Mouse (Mus musculus) forebrain, embryonic 16.5 days (tissue): ENCODE data around the gene Olfr820. TPM values are rescaled to one million over a fixed set of nuclear protein-coding genes. Genes with fewer than 3 reads are reported as not detected.
"Not testable (repeated sequence)": the region's sequence is repeated elsewhere in the genome, so short reads cannot be mapped to it uniquely, and the experiment has no call there.

Experiments
- ATAC-seq: fragments of 200-750 bp; cut with Nextera tagmentation; 2 replicates; pipeline ENCODE4 v1.8.0; 2017; ENCODE audit warnings: mild to moderate bottlenecking, moderate library complexity
- H3K27ac ChIP-seq: fragments of 300-500 bp; sonication (generic); 2 replicates; pipeline ENCODE4 v1.5.1; 2014; ENCODE audit warnings: low read length, control low read depth
- H3K27me3 ChIP-seq: fragments of 300-500 bp; sonication (generic); replicated peaks from 2 replicates; pipeline ENCODE4 v1.6.1; 2014; ENCODE audit warnings: low read length; ENCODE audit not compliant: control insufficient read depth, insufficient read depth
- H3K36me3 ChIP-seq: fragments of 300-500 bp; sonication (generic); 2 replicates; pipeline ENCODE4 v1.6.1; 2014; ENCODE audit not compliant: control insufficient read depth, insufficient read depth
- H3K4me1 ChIP-seq: fragments of 300-500 bp; sonication (generic); replicated peaks from 2 replicates; pipeline ENCODE4 v1.6.1; 2014; ENCODE audit warnings: low read length; ENCODE audit not compliant: control insufficient read depth, insufficient read depth
- H3K4me2 ChIP-seq: fragments of 300-500 bp; sonication (generic); 2 replicates; pipeline ENCODE4 v1.6.1; 2014; ENCODE audit warnings: mild to moderate bottlenecking, low read length, control low read depth
- H3K4me3 ChIP-seq: fragments of 300-500 bp; sonication (generic); replicated peaks from 2 replicates; pipeline ENCODE4 v1.5.1; 2014; ENCODE audit warnings: mild to moderate bottlenecking, low read length, control low read depth
- H3K9ac ChIP-seq: fragments of 300-500 bp; sonication (generic); replicated peaks from 2 replicates; pipeline ENCODE4 v1.6.1; 2014; ENCODE audit warnings: low read depth, low read length, control low read depth
- H3K9me3 ChIP-seq: fragments of 300-500 bp; sonication (generic); 2 replicates; pipeline ENCODE4 v1.6.1; 2016; ENCODE audit warnings: low read length; ENCODE audit not compliant: control insufficient read depth
- WGBS: fragments of 180-500 bp; shearing (Covaris S2); extraction: QIAGEN DNeasy Blood & Tissue Kit; methylation state at CpG from one replicate; pipeline ENCODE4 v1.1.7; 2014; 5-methylcytosine and 5-hydroxymethylcytosine counted together
- polyA plus RNA-seq: library from polyadenylated mRNA; unstranded; fragments of >200 nt; fragmentation: Nextera tagmentation; extraction: Ambion mirVana; gene quantifications from 2 replicates; pipeline ENCODE4 v1.2.1, GENCODE M21; 2015

Olfr820 gene
- not detected in 2 replicates for polyA plus RNA-seq

GRCm38 (mm10) chr10:130012321-130012720 is at the start of gene Olfr820:
Gene Olfr820 (plus strand): TSS chr10:130012621.
- H3K27me3 ChIP-seq: no peaks in the 10 kb centered on the region
- no peaks in the 10 kb centered on the region for H3K4me1 ChIP-seq

GRCm38 (mm10) chr10:129966232-129966631 is 46.2 kb upstream of the Olfr820 start:
- H3K9me3 ChIP-seq, H3K27ac ChIP-seq, ATAC-seq, H3K4me3 ChIP-seq, H3K4me2 ChIP-seq, H3K36me3 ChIP-seq, H3K27me3 ChIP-seq, H3K9ac ChIP-seq, H3K4me1 ChIP-seq: not testable (repeated sequence)
- WGBS: 91% methylated on average over 2 of the region's 3 CpGs

More at GRCm38 (mm10) chr10:130012321-130012720, at the start of gene Olfr820:
- ATAC-seq: no peak
- Histone ChIP-seq H3K4me3 (no peak within 1 kb of the TSS), H3K4me2 (no peak within 1 kb of the TSS), H3K27ac (no peak within 1 kb of the TSS), H3K36me3 (no peaks in the 10 kb centered on the region), H3K9me3 (no peaks in the 10 kb centered on the region), H3K9ac (no peak within 1 kb of the TSS)

- not testable (repeated sequence) for H3K9me3 ChIP-seq
Measured at GRCm38 (mm10) chr10:129967166-129967565, 45.3 kb upstream of the Olfr820 start, which contains the start of gene Olfr819. Gene Olfr819 (minus strand): TSS chr10:129967266.

GRCm38 (mm10) chr10:129972994-129973393 is 39.4 kb upstream of the Olfr820 start:
- WGBS: no CpG with 5 or more reads among the region's 3 CpGs

More at GRCm38 (mm10) chr10:129967166-129967565, 45.3 kb upstream of the Olfr820 start, which contains the start of gene Olfr819:
- H3K4me2 ChIP-seq, H3K4me3 ChIP-seq, ATAC-seq, H3K36me3 ChIP-seq, H3K4me1 ChIP-seq, H3K9ac ChIP-seq, H3K27ac ChIP-seq, H3K27me3 ChIP-seq: not testable (repeated sequence)
- 84% methylated on average over 2 of the region's 2 CpGs for WGBS

GRCm38 (mm10) chr10:129976040-129976439 is 36.4 kb upstream of the Olfr820 start, which contains the start of gene Olfr247:
Gene Olfr247 (minus strand): TSS chr10:129976140.
- not testable (repeated sequence) for H3K9ac ChIP-seq, H3K27ac ChIP-seq, ATAC-seq, H3K9me3 ChIP-seq, H3K4me1 ChIP-seq, H3K4me3 ChIP-seq, H3K4me2 ChIP-seq, H3K36me3 ChIP-seq, H3K27me3 ChIP-seq
- WGBS: no CpG with 5 or more reads among the region's 2 CpGs

More at GRCm38 (mm10) chr10:129972994-129973393, 39.4 kb upstream of the Olfr820 start:
- not testable (repeated sequence) for H3K4me2 ChIP-seq, H3K4me3 ChIP-seq, ATAC-seq, H3K9me3 ChIP-seq, H3K27me3 ChIP-seq, H3K4me1 ChIP-seq, H3K36me3 ChIP-seq, H3K9ac ChIP-seq, H3K27ac ChIP-seq

GRCm38 (mm10) chr10:129981867-129982266 is 30.6 kb upstream of the Olfr820 start:
- not testable (repeated sequence) for H3K4me2 ChIP-seq, H3K4me3 ChIP-seq, H3K27me3 ChIP-seq, H3K9me3 ChIP-seq, H3K36me3 ChIP-seq, ATAC-seq, H3K27ac ChIP-seq, H3K9ac ChIP-seq, H3K4me1 ChIP-seq
- WGBS: no CpG with 5 or more reads among the region's 3 CpGs

GRCm38 (mm10) chr10:129984962-129985361 is 27.5 kb upstream of the Olfr820 start, which contains the start of gene Gm10310:
Gene Gm10310 (minus strand): TSS chr10:129985062.
- H3K27ac ChIP-seq, H3K4me2 ChIP-seq, H3K4me1 ChIP-seq, H3K4me3 ChIP-seq, H3K36me3 ChIP-seq, H3K9me3 ChIP-seq, ATAC-seq, H3K27me3 ChIP-seq, H3K9ac ChIP-seq: not testable (repeated sequence)
- no CpG with 5 or more reads among the region's 1 CpGs for WGBS

GRCm38 (mm10) chr10:130004104-130004503 is 8.3 kb upstream of the Olfr820 start:
- not testable (repeated sequence) for H3K4me1 ChIP-seq, ATAC-seq

GRCm38 (mm10) chr10:130005366-130005765 is 7.1 kb upstream of the Olfr820 start:
- H3K27ac ChIP-seq, H3K4me1 ChIP-seq, H3K9ac ChIP-seq, H3K36me3 ChIP-seq, H3K9me3 ChIP-seq, H3K4me2 ChIP-seq, H3K4me3 ChIP-seq, H3K27me3 ChIP-seq, ATAC-seq: not testable (repeated sequence)
- 88% methylated on average over 4 of the region's 4 CpGs for WGBS

More at GRCm38 (mm10) chr10:130004104-130004503, 8.3 kb upstream of the Olfr820 start:
- H3K27ac ChIP-seq, H3K27me3 ChIP-seq, H3K9ac ChIP-seq, H3K4me3 ChIP-seq, H3K4me2 ChIP-seq, H3K9me3 ChIP-seq, H3K36me3 ChIP-seq: not testable (repeated sequence)
- 85% methylated on average over 4 of the region's 4 CpGs for WGBS

GRCm38 (mm10) chr10:130030048-130030447 is 17.6 kb downstream of the Olfr820 start, which contains the start of gene Olfr821:
Gene Olfr821 (plus strand): TSS chr10:130030348.
- Histone ChIP-seq H3K9me3 (no peaks in the 10 kb centered on the region), H3K27me3 (no peaks in the 10 kb centered on the region), H3K9ac (no peak within 1 kb of the TSS), H3K36me3 (no peaks in the 10 kb centered on the region), H3K4me2 (no peak within 1 kb of the TSS), H3K4me1 (no peaks in the 10 kb centered on the region), H3K4me3 (no peak within 1 kb of the TSS), H3K27ac (no peak within 1 kb of the TSS)
- ATAC-seq: no peak
